Mouse (Mus musculus) CH12.LX (cell line): ENCODE data around the gene Sema5b. TPM values are rescaled to one million over a fixed set of nuclear protein-coding genes. Genes with fewer than 3 reads are reported as not detected.

ENCODE experiments used
- DNase-seq: peaks from one replicate; pipeline ENCODE4 v3.0.0-alpha.2; 2013; ENCODE audit errors: extremely low read depth
- H3K27ac ChIP-seq: 2 replicates; pipeline ENCODE4 v1.5.1; 2012; ENCODE audit warnings: low read depth, mild to moderate bottlenecking, control low read depth, moderate library complexity; ENCODE audit not compliant: insufficient read depth
- H3K27me3 ChIP-seq: replicated peaks from 2 replicates; pipeline ENCODE3; 2012; ENCODE audit warnings: inconsistent platforms
- H3K36me3 ChIP-seq, 2 experiments: replicated peaks in 1 of 2; 2 replicates each; pipeline versions ENCODE3 to v1.6.1; 2012; ENCODE audit warnings: inconsistent platforms in 1 of 2, low read length in 1 of 2, mild to moderate bottlenecking in 1 of 2, mixed read lengths in 1 of 2, moderate library complexity in 1 of 2; ENCODE audit not compliant: control insufficient read depth in 1 of 2, insufficient read depth in 1 of 2
- H3K4me1 ChIP-seq, 2 experiments: 2 replicates each; pipeline ENCODE4 v1.6.1; 2012; ENCODE audit warnings: inconsistent platforms in 1 of 2, moderate library complexity in 1 of 2; ENCODE audit not compliant: insufficient read depth in 2 of 2, control insufficient read depth in 1 of 2
- H3K4me2 ChIP-seq: 2 replicates; pipeline ENCODE4 v1.6.1; 2012; ENCODE audit warnings: low read depth, mild to moderate bottlenecking, control low read depth; ENCODE audit not compliant: poor library complexity, insufficient read depth, severe bottlenecking
- H3K4me3 ChIP-seq, 3 experiments: fragments of 150-350 bp in 1 of 3; sonication (generic) in 1 of 3; replicated peaks in 1 of 3; 2 replicates each; pipeline versions ENCODE3 to v1.5.1; 2011 to 2012; ENCODE audit warnings: low read depth in 2 of 3, low read length in 2 of 3, mild to moderate bottlenecking in 2 of 3, moderate library complexity in 2 of 3, control low read depth in 1 of 3, improper control_type of control experiment in 1 of 3, inconsistent platforms in 1 of 3, mixed read lengths in 1 of 3; ENCODE audit not compliant: poor library complexity in 1 of 3
- H3K79me2 ChIP-seq: replicated peaks from 2 replicates; pipeline ENCODE4 v1.6.1; 2012; ENCODE audit warnings: mild to moderate bottlenecking, moderate library complexity; ENCODE audit not compliant: control insufficient read depth, poor library complexity, insufficient read depth, severe bottlenecking; ENCODE audit errors: extremely low read depth
- H3K9ac ChIP-seq: 2 replicates; pipeline ENCODE4 v1.6.1; 2012; ENCODE audit warnings: low read depth, mild to moderate bottlenecking, control low read depth, moderate library complexity; ENCODE audit not compliant: insufficient read depth
- H3K9me3 ChIP-seq: replicated peaks from 2 replicates; pipeline ENCODE3; 2012; ENCODE audit warnings: low read length, inconsistent platforms, mixed read lengths
- BHLHE40 ChIP-seq: IDR thresholded peaks from 2 replicates; pipeline ENCODE4 v1.6.1; 2011; ENCODE audit warnings: mild to moderate bottlenecking, low read depth, low read length, improper control_type of control experiment
- CHD1 ChIP-seq: IDR thresholded peaks from 2 replicates; pipeline ENCODE4 v1.6.1; 2012; ENCODE audit warnings: low read depth, low read length, improper control_type of control experiment, inconsistent platforms
- E2F4 ChIP-seq: IDR thresholded peaks from 2 replicates; pipeline ENCODE4 v1.6.1; 2011; ENCODE audit warnings: low read depth, low read length, improper control_type of control experiment; ENCODE audit not compliant: insufficient replicate concordance
- EP300 ChIP-seq: IDR thresholded peaks from 2 replicates; pipeline ENCODE4 v1.6.1; 2011; ENCODE audit warnings: low read length, improper control_type of control experiment
- ETS1 ChIP-seq: conservative IDR thresholded peaks from 2 replicates; pipeline ENCODE4 v1.6.1; 2012; ENCODE audit warnings: low read depth, mild to moderate bottlenecking, inconsistent platforms, low read length, improper control_type of control experiment, moderate library complexity
- GABPA ChIP-seq: IDR thresholded peaks from 2 replicates; pipeline ENCODE4 v1.6.1; 2012; ENCODE audit warnings: low read depth, low read length, improper control_type of control experiment, inconsistent platforms; ENCODE audit not compliant: insufficient replicate concordance
- HCFC1 ChIP-seq: IDR thresholded peaks from 2 replicates; pipeline ENCODE4 v1.6.1; 2012; ENCODE audit warnings: low read depth, mild to moderate bottlenecking, inconsistent platforms, low read length, improper control_type of control experiment
- IRF4 ChIP-seq: IDR thresholded peaks from 2 replicates; pipeline ENCODE4 v1.6.1; 2014; ENCODE audit warnings: low read depth, mild to moderate bottlenecking, inconsistent platforms, low read length, improper control_type of control experiment
- JUN ChIP-seq: IDR thresholded peaks from 2 replicates; pipeline ENCODE4 v1.6.1; 2011; ENCODE audit warnings: low read depth, mild to moderate bottlenecking, low read length, improper control_type of control experiment, moderate library complexity; ENCODE audit not compliant: insufficient read depth
- JUND ChIP-seq: conservative IDR thresholded peaks from 2 replicates; pipeline ENCODE4 v1.6.1; 2011; ENCODE audit warnings: low read depth, low read length, improper control_type of control experiment
- MAFK ChIP-seq: IDR thresholded peaks from 2 replicates; pipeline ENCODE4 v1.6.1; 2011; ENCODE audit warnings: low read length, improper control_type of control experiment; ENCODE audit not compliant: insufficient replicate concordance
- MAX ChIP-seq: IDR thresholded peaks from 2 replicates; pipeline ENCODE4 v1.6.1; 2011; ENCODE audit warnings: low read length, improper control_type of control experiment
- MAZ ChIP-seq: IDR thresholded peaks from 2 replicates; pipeline ENCODE4 v1.6.1; 2012; ENCODE audit warnings: low read depth, mild to moderate bottlenecking, inconsistent platforms, low read length, improper control_type of control experiment, moderate library complexity
- NELFE ChIP-seq: IDR thresholded peaks from 2 replicates; pipeline ENCODE4 v1.6.1; 2011; ENCODE audit warnings: low read depth, low read length, improper control_type of control experiment
- PAX5 ChIP-seq: IDR thresholded peaks from 2 replicates; pipeline ENCODE4 v1.6.1; 2012; ENCODE audit warnings: low read length, inconsistent platforms, mixed read lengths
- POLR2A ChIP-seq: IDR thresholded peaks from 2 replicates; pipeline ENCODE4 v1.6.1; 2011; ENCODE audit warnings: low read depth, mild to moderate bottlenecking, improper control_type of control experiment, low read length
- POLR2AphosphoS2 ChIP-seq: IDR thresholded peaks from 2 replicates; pipeline ENCODE4 v1.6.1; 2011; ENCODE audit warnings: low read depth, low read length, improper control_type of control experiment
- RCOR1 ChIP-seq: conservative IDR thresholded peaks from 2 replicates; pipeline ENCODE4 v1.6.1; 2012; ENCODE audit warnings: low read depth, mild to moderate bottlenecking, inconsistent platforms, low read length, improper control_type of control experiment
- SMC3 ChIP-seq: IDR thresholded peaks from 2 replicates; pipeline ENCODE4 v1.6.1; 2011; ENCODE audit warnings: low read depth, low read length, improper control_type of control experiment
- TBP ChIP-seq: conservative IDR thresholded peaks from 2 replicates; pipeline ENCODE4 v1.6.1; 2011; ENCODE audit warnings: low read depth, low read length, improper control_type of control experiment
- TCF12 ChIP-seq: IDR thresholded peaks from 2 replicates; pipeline ENCODE4 v1.6.1; 2014; ENCODE audit warnings: low read depth, mild to moderate bottlenecking, inconsistent platforms, low read length, improper control_type of control experiment
- USF2 ChIP-seq: conservative IDR thresholded peaks from 2 replicates; pipeline ENCODE4 v1.6.1; 2011; ENCODE audit warnings: low read depth, low read length, improper control_type of control experiment
- ZNF384 ChIP-seq: IDR thresholded peaks from 2 replicates; pipeline ENCODE4 v1.6.1; 2012; ENCODE audit warnings: low read depth, low read length, improper control_type of control experiment, inconsistent platforms
- dilution Hi-C: fragments of 300-500 bp; cut with MboI; formaldehyde crosslinking; loops from 2 replicates; pipeline ENCODE4 v1.14.3; 2020; ENCODE audit warnings: low sequenced_read_pairs; ENCODE audit not compliant: extremely low pct_unique_long_range_greater_than_20kb, extremely low pct_ligation_motif_present
- in situ Hi-C: fragments of 300-500 bp; cut with MboI; formaldehyde crosslinking; loops from 3 replicates; pipeline ENCODE4 v1.14.3; 2019; ENCODE audit warnings: low sequenced_read_pairs, low pct_ligation_motif_present, low pct_unique_long_range_greater_than_20kb, mixed read lengths
- polyA plus RNA-seq: library from polyadenylated mRNA; unstranded; fragments of >175 nt; gene quantifications from 2 replicates; pipeline ENCODE4 v1.2.1, GENCODE M21; 2012; ENCODE audit warnings: low read depth; ENCODE audit not compliant: insufficient read length
- total RNA-seq, 2 experiments: library from RNA; depleted of rRNA; stranded (reverse); fragments of 300-350 nt in 1 of 2; fragments of >200 nt in 1 of 2; gene quantifications; 2 replicates each; pipeline ENCODE4 v1.2.3; 2012 to 2014

Gene Sema5b
- total and polyA plus RNA-seq, 3 experiments = 0.04 TPM; not detected in 2

DNA sequence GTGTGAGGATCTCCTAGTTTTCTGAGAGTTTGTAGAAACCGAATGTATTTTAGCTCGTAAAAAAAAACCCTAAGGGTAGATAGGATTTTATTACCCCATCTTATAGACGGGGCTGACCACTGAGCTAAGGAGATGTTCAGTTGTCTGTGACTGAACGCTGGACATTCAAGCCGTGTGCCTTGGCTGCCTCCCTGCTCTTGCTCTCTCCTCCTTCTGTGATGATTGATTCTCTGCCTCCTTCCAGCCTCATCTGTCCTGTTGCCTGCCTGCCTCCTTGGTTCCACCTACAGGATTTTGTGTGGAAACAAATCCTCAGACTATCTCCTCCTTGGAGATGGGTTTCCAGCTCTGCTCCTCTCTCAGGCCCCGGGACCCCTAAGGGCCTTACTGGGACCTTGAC, 16.1 kb downstream of the Sema5b start:
- no peak for TF ChIP-seq PAX5
- TF ChIP-seq TCF12 = no peak
- TF ChIP-seq BHLHE40 = no peak
- no peak for TF ChIP-seq RCOR1
- TF ChIP-seq EP300 = no peak
- no peak for TF ChIP-seq E2F4
- TF ChIP-seq POLR2AphosphoS2 = no peak
- TF ChIP-seq JUN = no peak
- no peak for TF ChIP-seq ZNF384
- TF ChIP-seq CHD1 = no peak
- TF ChIP-seq GABPA = no peak
- no peak for TF ChIP-seq USF2
- TF ChIP-seq MAFK = no peak
- no peak for TF ChIP-seq HCFC1
- no peak for TF ChIP-seq IRF4
- TF ChIP-seq, all 38 proteins: peak for 0
- Histone ChIP-seq H3K27me3 (peaks cover 93% of the 10 kb centered on the region), H3K9me3 (no peaks in the 10 kb centered on the region), H3K9ac (no peak overlapping the region), H3K36me3 (no peaks in the 10 kb centered on the region), H3K4me1 (no peaks in the 10 kb centered on the region), H3K79me2 (no peaks in the 10 kb centered on the region), H3K4me3 (no peak overlapping the region), H3K4me2 (no peak overlapping the region), H3K27ac (no peak overlapping the region)
- DNase-seq = no peak
- dilution Hi-C loops = no loop called here
- in situ Hi-C loops = no loop called here

DNA sequence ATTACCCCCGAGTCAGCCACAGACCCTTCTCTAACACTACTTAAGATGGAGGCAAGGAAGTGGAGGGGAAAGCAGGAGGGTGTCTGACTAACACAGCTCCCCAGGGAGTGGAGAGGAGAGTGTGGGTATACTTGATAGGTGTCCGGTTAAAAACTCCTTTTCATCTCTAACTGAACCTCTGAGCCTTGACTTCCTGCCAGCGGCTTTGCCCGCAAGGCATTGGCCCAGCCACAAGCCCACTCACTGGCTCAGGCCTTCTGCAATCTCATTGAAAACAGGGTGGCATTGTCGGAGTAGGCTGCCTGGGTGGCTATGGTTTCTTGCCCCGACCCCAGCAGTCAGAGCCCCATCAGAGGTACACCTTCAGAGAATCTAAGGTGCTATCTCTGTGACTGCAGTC, 20.6 kb downstream of the Sema5b start:
- TF ChIP-seq NELFE (no peak), TCF12 (no peak), CHD1 (no peak), GABPA (no peak), ZNF384 (no peak), JUND (no peak), MAZ (no peak), MAX (no peak), PAX5 (no peak), POLR2A (no peak), TBP (no peak), ETS1 (no peak), BHLHE40 (no peak), SMC3 (no peak)
- Histone ChIP-seq H3K27me3 (peaks cover 83% of the 10 kb centered on the region), H3K4me1 (peaks cover 0 to 6% of the 10 kb centered on the region in 2 experiments; a peak in 2 of 4 replicates), H3K9ac (no peak overlapping the region), H3K4me2 (no peak overlapping the region), H3K27ac (no peak overlapping the region), H3K4me3 (no peak overlapping the region), H3K36me3 (no peaks in the 10 kb centered on the region), H3K79me2 (no peaks in the 10 kb centered on the region), H3K9me3 (peaks cover 3% of the 10 kb centered on the region)
- dilution Hi-C loops (no loop called here), in situ Hi-C loops (no loop called here)
- DNase-seq = no peak
